Mouse (Mus musculus) erythroid progenitor cell, adult 5-6 weeks (primary cell): ENCODE results near the gene 4931428L18Rik. TPM values are rescaled to one million over a fixed set of nuclear protein-coding genes. Genes with fewer than 3 reads are reported as not detected.
"Not testable (repeated sequence)": the region's sequence is repeated elsewhere in the genome, so short reads cannot be mapped to it uniquely, and the experiment has no call there.

Experiments used
- ATAC-seq: replicated peaks from 2 replicates; pipeline ENCODE4 v1.8.0; 2016; ENCODE audit warnings: moderate number of reproducible peaks, mild to moderate bottlenecking, moderate TSS enrichment, inconsistent platforms; ENCODE audit not compliant: poor library complexity, low FRiP score, severe bottlenecking
- total RNA-seq, 2 experiments: library from RNA; stranded (forward) in 1 of 2; stranded (reverse) in 1 of 2; fragments of 150-400 nt in 1 of 2; fragments of 186-747, 209-891 nt in 1 of 2; gene quantifications; 2 replicates each; pipeline versions ENCODE4 v1.2.3 to v1.2.4; 2015 to 2017; ENCODE audit warnings: low replicate concordance in 2 of 2

4931428L18Rik gene
- total RNA-seq, 2 experiments from 2014 or later = not detected

- no peak for ATAC-seq
Measured at GRCm38 (mm10) chr1:31064817-31065740, 157.4 kb downstream of the 4931428L18Rik start.

GRCm38 (mm10) chr1:31059806-31060205 is 162.7 kb downstream of the 4931428L18Rik start:
- no peak for ATAC-seq

- no peak for ATAC-seq
Measured at GRCm38 (mm10) chr1:31058861-31059351, 163.6 kb downstream of the 4931428L18Rik start.

GRCm38 (mm10) chr1:31058196-31058595 is 164.3 kb downstream of the 4931428L18Rik start:
- no peak for ATAC-seq

- no peak for ATAC-seq
Measured at GRCm38 (mm10) chr1:31051370-31051921, 171.0 kb downstream of the 4931428L18Rik start.

- ATAC-seq = no peak
Measured at GRCm38 (mm10) chr1:31049954-31050652, 172.4 kb downstream of the 4931428L18Rik start.

- no peak for ATAC-seq
Measured at GRCm38 (mm10) chr1:31043208-31043607, 179.3 kb downstream of the 4931428L18Rik start.

GRCm38 (mm10) chr1:31042793-31043192 is 179.7 kb downstream of the 4931428L18Rik start:
- no peak for ATAC-seq

GRCm38 (mm10) chr1:31033851-31034534 is 188.5 kb downstream of the 4931428L18Rik start:
- no peak for ATAC-seq

- no peak for ATAC-seq
Measured at GRCm38 (mm10) chr1:31032351-31032750, 190.1 kb downstream of the 4931428L18Rik start.

- no peak for ATAC-seq
Measured at GRCm38 (mm10) chr1:31023173-31023572, 199.3 kb downstream of the 4931428L18Rik start.

- no peak for ATAC-seq
Measured at GRCm38 (mm10) chr1:31019283-31019682, 203.2 kb downstream of the 4931428L18Rik start.

- ATAC-seq = no peak
Measured at GRCm38 (mm10) chr1:31017377-31017776, 205.1 kb downstream of the 4931428L18Rik start.

- ATAC-seq = no peak
Measured at GRCm38 (mm10) chr1:31016068-31016467, 206.4 kb downstream of the 4931428L18Rik start.

GRCm38 (mm10) chr1:31015261-31015660 is 207.2 kb downstream of the 4931428L18Rik start:
- ATAC-seq = no peak

- ATAC-seq = not testable (repeated sequence)
Measured at GRCm38 (mm10) chr1:30977868-30978267, 244.6 kb downstream of the 4931428L18Rik start, which contains the start of gene AC153137.1. Gene AC153137.1, minus strand, starts transcription at chr1:30977968.

GRCm38 (mm10) chr1:30977239-30977638 is 245.2 kb downstream of the 4931428L18Rik start:
- not testable (repeated sequence) for ATAC-seq

GRCm38 (mm10) chr1:30951795-30952194 is 270.7 kb downstream of the 4931428L18Rik start:
- no peak for ATAC-seq

GRCm38 (mm10) chr1:30950456-30950835 is 272.0 kb downstream of the 4931428L18Rik start:
- ATAC-seq = peak; percentile 4; the same call in 1 of the 2 replicates
